Mouse (Mus musculus) hindbrain, embryonic 10.5 days (tissue): ENCODE measurements around the gene Art2b. TPM values are rescaled to one million over a fixed set of nuclear protein-coding genes. Genes with fewer than 3 reads are reported as not detected.
"Not testable (repeated sequence)": the region's sequence is repeated elsewhere in the genome, so short reads cannot be mapped to it uniquely, and the experiment has no call there.

ENCODE experiments used
- DNase-seq: peaks from one replicate; pipeline ENCODE4 v3.0.0-alpha.2; 2017; ENCODE audit warnings: low spot score
- H3K27ac ChIP-seq: fragments of 300-500 bp; sonication (generic); 2 replicates; pipeline ENCODE4 v1.5.1; 2016; ENCODE audit warnings: mild to moderate bottlenecking, moderate library complexity
- H3K27me3 ChIP-seq: fragments of 300-500 bp; sonication (generic); 2 replicates; pipeline ENCODE4 v1.6.1; 2016; ENCODE audit warnings: mild to moderate bottlenecking; ENCODE audit not compliant: poor library complexity, insufficient read depth, severe bottlenecking
- H3K36me3 ChIP-seq: fragments of 300-500 bp; sonication (generic); 2 replicates; pipeline ENCODE4 v1.6.1; 2016; ENCODE audit warnings: mild to moderate bottlenecking, moderate library complexity
- H3K4me1 ChIP-seq: fragments of 300-500 bp; sonication (generic); replicated peaks from 2 replicates; pipeline ENCODE4 v1.6.1; 2016; ENCODE audit warnings: mild to moderate bottlenecking
- H3K4me3 ChIP-seq: fragments of 300-500 bp; sonication (generic); 2 replicates; pipeline ENCODE4 v1.5.1; 2016; ENCODE audit warnings: mild to moderate bottlenecking, moderate library complexity
- H3K9me3 ChIP-seq: fragments of 300-500 bp; sonication (generic); 2 replicates; pipeline ENCODE4 v1.6.1; 2016; ENCODE audit warnings: mild to moderate bottlenecking, moderate library complexity
- WGBS: fragments of 180-500 bp; shearing (Covaris S2); methylation state at CpG from one replicate; pipeline ENCODE4 v1.1.7; 2016; 5-methylcytosine and 5-hydroxymethylcytosine counted together
- polyA plus RNA-seq: library from polyadenylated mRNA; unstranded; fragments of >200 nt; fragmentation: Nextera tagmentation; extraction: Ambion mirVana; gene quantifications from 2 replicates; pipeline ENCODE4 v1.2.1, GENCODE M21; 2016

Gene Art2b
- not detected in 2 replicates for polyA plus RNA-seq

GRCm38 (mm10) chr7:101585408-101585807 lies at the start of gene Art2b:
Gene Art2b, minus strand, starts transcription at chr7:101585600.
- Histone ChIP-seq H3K4me1 (no peaks in the 10 kb centered on the region), H3K36me3 (no peaks in the 10 kb centered on the region), H3K27ac (no peak within 1 kb of the TSS), H3K4me3 (no peak within 1 kb of the TSS), H3K27me3 (no peaks in the 10 kb centered on the region), H3K9me3 (no peaks in the 10 kb centered on the region)
- WGBS: 89% methylated on average over 5 of the region's 5 CpGs
- DNase-seq: no peak

- Histone ChIP-seq H3K27ac (no peak overlapping the region), H3K36me3 (no peaks in the 10 kb centered on the region), H3K9me3 (no peaks in the 10 kb centered on the region), H3K4me3 (no peak overlapping the region), H3K27me3 (no peaks in the 10 kb centered on the region), H3K4me1 (no peaks in the 10 kb centered on the region)
- no peak for DNase-seq
- 85% methylated on average over 4 of the region's 4 CpGs for WGBS
Observed at GRCm38 (mm10) chr7:101634513-101634912, 49.1 kb upstream of the Art2b start.

GRCm38 (mm10) chr7:101633629-101634177 lies 48.3 kb upstream of the Art2b start:
- H3K27me3 ChIP-seq: no peaks in the 10 kb centered on the region
- no peaks in the 10 kb centered on the region for H3K9me3 ChIP-seq
- H3K4me3 ChIP-seq: no peak overlapping the region
- WGBS: 83% methylated on average over 8 of the region's 8 CpGs
- H3K4me1 ChIP-seq: no peaks in the 10 kb centered on the region
- no peaks in the 10 kb centered on the region for H3K36me3 ChIP-seq
- no peak overlapping the region for H3K27ac ChIP-seq
- DNase-seq: no peak

- 54% methylated on average over 2 of the region's 2 CpGs for WGBS
- H3K4me1 ChIP-seq: peaks cover 17% of the 10 kb centered on the region
- DNase-seq: no peak
- no peaks in the 10 kb centered on the region for H3K36me3 ChIP-seq
- no peak overlapping the region for H3K4me3 ChIP-seq
- no peak overlapping the region for H3K27ac ChIP-seq
- H3K9me3 ChIP-seq: no peaks in the 10 kb centered on the region
- no peaks in the 10 kb centered on the region for H3K27me3 ChIP-seq
Observed at GRCm38 (mm10) chr7:101628481-101628880, 43.1 kb upstream of the Art2b start.

- WGBS: 72% methylated on average over 7 of the region's 7 CpGs
- peaks cover 24% of the 10 kb centered on the region for H3K4me1 ChIP-seq
- not testable (repeated sequence) for DNase-seq, H3K9me3 ChIP-seq, H3K4me3 ChIP-seq, H3K36me3 ChIP-seq, H3K27me3 ChIP-seq, H3K27ac ChIP-seq
Observed at GRCm38 (mm10) chr7:101627166-101627565, 41.8 kb upstream of the Art2b start.

- WGBS: 76% methylated on average over 6 of the region's 6 CpGs
- Histone ChIP-seq H3K36me3 (no peaks in the 10 kb centered on the region), H3K27me3 (no peaks in the 10 kb centered on the region), H3K4me1 (peaks cover 24% of the 10 kb centered on the region), H3K9me3 (no peaks in the 10 kb centered on the region), H3K4me3 (no peak overlapping the region), H3K27ac (no peak overlapping the region)
- DNase-seq: no peak
Observed at GRCm38 (mm10) chr7:101624283-101624682, 38.9 kb upstream of the Art2b start.

GRCm38 (mm10) chr7:101621861-101622260 lies 36.5 kb upstream of the Art2b start:
- H3K36me3 ChIP-seq, H3K4me3 ChIP-seq, H3K27ac ChIP-seq, H3K9me3 ChIP-seq, DNase-seq, H3K27me3 ChIP-seq: not testable (repeated sequence)
- peaks cover 24% of the 10 kb centered on the region for H3K4me1 ChIP-seq
- 92% methylated on average over 4 of the region's 4 CpGs for WGBS

GRCm38 (mm10) chr7:101620373-101620772 lies 35.0 kb upstream of the Art2b start:
- Histone ChIP-seq H3K27me3 (no peaks in the 10 kb centered on the region), H3K36me3 (no peaks in the 10 kb centered on the region), H3K9me3 (no peaks in the 10 kb centered on the region), H3K4me3 (no peak overlapping the region), H3K27ac (no peak overlapping the region), H3K4me1 (peaks cover 24% of the 10 kb centered on the region)
- peak; percentile 47 for DNase-seq
- WGBS: 30% methylated on average over 4 of the region's 4 CpGs

GRCm38 (mm10) chr7:101618273-101618672 lies 32.9 kb upstream of the Art2b start:
- Histone ChIP-seq H3K27me3 (no peaks in the 10 kb centered on the region), H3K4me3 (no peak overlapping the region)
- 84% methylated on average over 7 of the region's 7 CpGs for WGBS

GRCm38 (mm10) chr7:101617438-101618165 lies 32.2 kb upstream of the Art2b start:
- H3K27me3 ChIP-seq: no peaks in the 10 kb centered on the region
- H3K27ac ChIP-seq: no peak overlapping the region
- no peaks in the 10 kb centered on the region for H3K36me3 ChIP-seq
- DNase-seq: no peak
- H3K4me1 ChIP-seq: no peaks in the 10 kb centered on the region
- H3K9me3 ChIP-seq: no peaks in the 10 kb centered on the region
- 70% methylated on average over 10 of the region's 10 CpGs for WGBS
- no peak overlapping the region for H3K4me3 ChIP-seq

More at GRCm38 (mm10) chr7:101618273-101618672, 32.9 kb upstream of the Art2b start:
- Histone ChIP-seq H3K9me3 (no peaks in the 10 kb centered on the region), H3K36me3 (no peaks in the 10 kb centered on the region), H3K4me1 (peaks cover 5% of the 10 kb centered on the region), H3K27ac (no peak overlapping the region)
- DNase-seq: no peak

GRCm38 (mm10) chr7:101616136-101616835 lies 30.9 kb upstream of the Art2b start:
- no peaks in the 10 kb centered on the region for H3K36me3 ChIP-seq
- H3K27me3 ChIP-seq: no peaks in the 10 kb centered on the region
- DNase-seq: no peak
- 85% methylated on average over 6 of the region's 6 CpGs for WGBS
- H3K4me1 ChIP-seq: no peaks in the 10 kb centered on the region
- no peak overlapping the region for H3K4me3 ChIP-seq
- H3K27ac ChIP-seq: no peak overlapping the region
- no peaks in the 10 kb centered on the region for H3K9me3 ChIP-seq

GRCm38 (mm10) chr7:101615406-101615805 lies 30.0 kb upstream of the Art2b start:
- Histone ChIP-seq H3K4me3 (no peak overlapping the region), H3K4me1 (no peaks in the 10 kb centered on the region), H3K9me3 (no peaks in the 10 kb centered on the region), H3K36me3 (no peaks in the 10 kb centered on the region), H3K27me3 (no peaks in the 10 kb centered on the region), H3K27ac (no peak overlapping the region)
- 88% methylated on average over 7 of the region's 7 CpGs for WGBS
- no peak for DNase-seq
